Mouse (Mus musculus): ENCODE results near the gene Hcfc1r1.

DNA sequence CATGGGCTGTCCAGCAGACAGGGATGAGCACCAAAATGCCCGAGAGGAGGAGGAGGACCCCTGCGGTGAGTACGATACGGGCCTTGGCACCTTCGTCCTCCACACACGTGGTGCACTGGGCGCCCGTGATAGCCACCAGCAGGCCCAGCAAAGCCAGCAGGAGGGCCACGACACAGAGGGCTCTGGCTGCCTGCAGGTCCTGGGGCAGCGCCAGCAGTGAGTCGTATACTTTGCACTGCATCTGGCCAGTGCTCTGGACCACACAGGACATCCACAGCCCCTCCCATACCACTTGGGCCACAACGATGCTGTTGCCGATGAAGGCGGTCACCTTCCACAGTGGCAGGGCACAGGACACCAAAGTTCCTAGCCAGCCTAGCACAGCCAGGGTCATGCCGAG, 9.8 kb downstream of the Hcfc1r1 start:
- TF ChIP-seq GATA1 (IDR thresholded peaks at IDR 0.05; ENCODE audit: borderline replicate concordance, low read length) (no peak), FLI1 (IDR thresholded peaks at IDR 0.05; ENCODE audit: low read length) (no peak)

Measured in megakaryocyte, embryonic 14.5 days (primary cell).